Mouse (Mus musculus) C2C12 (cell line): ENCODE results near the gene Dagla.

Experiments used
- CTCF ChIP-seq: IDR thresholded peaks from one replicate; pipeline ENCODE4 v1.5.1; 2011; ENCODE audit not compliant: control insufficient read depth, insufficient read depth, insufficient read length
- MAX ChIP-seq: IDR thresholded peaks from one replicate; pipeline ENCODE4 v1.6.1; 2011; ENCODE audit warnings: mild to moderate bottlenecking, control low read depth
- MYOD1 ChIP-seq: IDR thresholded peaks from one replicate; pipeline ENCODE4 v1.6.1; 2011; ENCODE audit warnings: low read depth; ENCODE audit not compliant: control insufficient read depth, insufficient read length
- USF1 ChIP-seq: IDR thresholded peaks from one replicate; pipeline ENCODE4 v1.6.1; 2011; ENCODE audit warnings: low read depth, mild to moderate bottlenecking, control low read depth, moderate library complexity

- no peak for TF ChIP-seq CTCF
- TF ChIP-seq MYOD1, result no peak
- no peak for TF ChIP-seq MAX
- TF ChIP-seq USF1, result no peak
Observed at GRCm38 (mm10) chr19:10345696-10346095, 41.0 kb upstream of the Dagla start.
